Mouse (Mus musculus) kidney, postnatal 4 days (tissue): ENCODE measurements at regions not wholly inside any gene's neighbourhood (a gene's known extent, or its start where the extent isn't known, plus 50 kb on each side); places are given as distances from the start of the nearest gene placed in this dataset.

Experiments used
- DNase-seq, 2 experiments: peaks; one replicate each; pipeline ENCODE4 v3.0.0; 2021; ENCODE audit warnings: mixed read lengths in 2 of 2

GRCm38 (mm10) chr2:51566554-51567246 is 60.6 kb upstream of the Tas2r134 start:
- no peak for DNase-seq

GRCm38 (mm10) chr2:51563881-51564280 is 63.4 kb upstream of the Tas2r134 start:
- DNase-seq = peak; percentile 29 to 33

GRCm38 (mm10) chr2:51563240-51563639 is 64.1 kb upstream of the Tas2r134 start:
- DNase-seq = no peak

GRCm38 (mm10) chr2:51550863-51551262 is 76.4 kb upstream of the Tas2r134 start:
- DNase-seq = no peak

- DNase-seq = no peak
These were observed 78.2 kb upstream of the Tas2r134 start for GRCm38 (mm10) chr2:51549125-51549524.

GRCm38 (mm10) chr2:51546181-51546580 is 81.1 kb upstream of the Tas2r134 start:
- no peak for DNase-seq

GRCm38 (mm10) chr2:51543949-51544348 is 83.4 kb upstream of the Tas2r134 start:
- peak; percentile 60 to 72 for DNase-seq

GRCm38 (mm10) chr2:51542272-51542671 is 85.0 kb upstream of the Tas2r134 start:
- DNase-seq = peak; percentile 40 to 47

- peak; percentile 22 to 47 for DNase-seq
These were observed 94.4 kb upstream of the Tas2r134 start for GRCm38 (mm10) chr2:51532709-51533414.

- no peak for DNase-seq
These were observed 96.0 kb upstream of the Tas2r134 start for GRCm38 (mm10) chr2:51531106-51531839.

GRCm38 (mm10) chr2:51522766-51523165 is 104.5 kb upstream of the Tas2r134 start:
- no peak for DNase-seq

GRCm38 (mm10) chr2:51509220-51510011 is 117.9 kb upstream of the Tas2r134 start:
- DNase-seq = no peak

GRCm38 (mm10) chr2:51497896-51498295 is 129.4 kb upstream of the Tas2r134 start:
- no peak for DNase-seq

- DNase-seq = no peak
These were observed 153.6 kb upstream of the Tas2r134 start for GRCm38 (mm10) chr2:51473753-51474152.

- DNase-seq = no peak
These were observed 160.2 kb upstream of the Tas2r134 start for GRCm38 (mm10) chr2:51467027-51467694.

GRCm38 (mm10) chr2:51466003-51466402 is 161.3 kb upstream of the Tas2r134 start:
- DNase-seq = no peak

- DNase-seq = no peak
These were observed 161.7 kb upstream of the Tas2r134 start for GRCm38 (mm10) chr2:51465576-51465975.

GRCm38 (mm10) chr2:51464356-51464755 is 163.0 kb upstream of the Tas2r134 start:
- no peak for DNase-seq

GRCm38 (mm10) chr2:51460896-51461295 is 166.4 kb upstream of the Tas2r134 start:
- no peak for DNase-seq

GRCm38 (mm10) chr2:51459486-51459885 is 167.8 kb upstream of the Tas2r134 start:
- no peak for DNase-seq

GRCm38 (mm10) chr2:51457717-51458116 is 169.6 kb upstream of the Tas2r134 start:
- no peak for DNase-seq

- DNase-seq = no peak
These were observed 174.5 kb upstream of the Tas2r134 start for GRCm38 (mm10) chr2:51452816-51453215.
